Mouse (Mus musculus): ENCODE results near the gene Vmn1r135.
"Not testable (repeated sequence)": the region's sequence is repeated elsewhere in the genome, so short reads cannot be mapped to it uniquely, and the experiment has no call there.

DNA sequence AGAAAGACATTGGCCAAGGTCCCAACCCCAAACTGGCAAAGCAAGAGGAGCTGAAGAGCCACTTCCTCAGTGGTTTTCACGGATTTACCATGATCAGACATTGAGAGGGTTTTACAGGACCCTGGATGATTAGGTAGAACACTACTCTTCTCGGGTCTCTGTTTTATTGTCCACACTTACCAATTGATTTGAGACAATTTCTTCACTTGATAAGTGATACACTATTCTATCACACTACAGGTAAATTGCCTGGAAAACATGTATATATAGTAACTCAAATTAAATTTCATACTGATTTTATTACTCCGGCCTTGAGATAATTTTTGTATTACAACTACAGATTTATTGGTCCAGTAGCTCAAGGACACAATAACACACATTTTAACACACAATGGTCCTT is 35.5 kb upstream of the Vmn1r135 start, which contains the start of gene Gm4177:
- TF ChIP-seq EP300, CTCF (IDR thresholded peaks at IDR 0.05): not testable (repeated sequence)
